Mouse (Mus musculus) retina, postnatal 7 days (tissue): ENCODE data around the gene Rph3al.

ENCODE experiments used
- DNase-seq: peaks from one replicate; pipeline ENCODE4 v3.0.0-alpha.2; 2012; ENCODE audit warnings: low read depth, low spot score

Gene Rph3al

DNA sequence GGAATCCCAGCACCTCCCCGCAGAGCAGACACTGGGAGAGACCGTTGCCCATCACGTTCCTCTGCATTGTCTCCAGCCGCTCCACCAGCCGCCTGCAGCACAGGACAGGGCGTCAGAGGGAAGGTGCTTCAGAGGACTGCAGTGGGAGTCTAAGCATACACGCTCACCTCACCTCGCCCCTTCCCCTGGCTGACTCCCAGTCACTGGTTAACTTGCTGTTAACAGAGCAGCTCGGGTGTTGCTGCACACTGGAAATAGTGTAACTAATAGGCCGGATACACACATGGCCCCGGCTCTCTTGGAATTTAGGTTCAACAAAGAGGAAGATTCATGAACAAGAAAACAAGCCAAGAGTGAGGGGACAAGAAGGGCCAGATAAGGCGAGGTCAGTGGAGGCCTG lies 31.7 kb downstream of the Rph3al start:
- no peak for DNase-seq

DNA sequence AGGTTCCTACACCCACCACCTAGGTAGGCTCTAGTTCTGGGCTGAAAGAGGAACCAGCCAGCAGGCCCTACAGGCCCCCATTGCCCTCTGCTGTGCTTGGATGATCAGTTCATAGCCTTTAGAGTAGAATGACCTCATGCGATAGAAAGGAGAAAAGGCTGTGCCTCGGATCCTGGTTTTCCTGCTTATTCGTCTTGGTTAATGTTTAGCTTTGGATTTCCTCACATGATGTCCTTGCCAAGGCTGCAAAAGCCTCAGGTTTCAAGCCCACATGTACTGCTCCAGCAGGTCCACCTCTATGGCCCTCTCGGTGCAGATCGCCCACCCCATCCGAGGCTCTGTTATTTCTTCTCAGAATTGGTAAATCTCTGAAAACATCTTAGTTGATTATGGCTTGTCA lies 33.2 kb downstream of the Rph3al start:
- DNase-seq, result no peak

DNA sequence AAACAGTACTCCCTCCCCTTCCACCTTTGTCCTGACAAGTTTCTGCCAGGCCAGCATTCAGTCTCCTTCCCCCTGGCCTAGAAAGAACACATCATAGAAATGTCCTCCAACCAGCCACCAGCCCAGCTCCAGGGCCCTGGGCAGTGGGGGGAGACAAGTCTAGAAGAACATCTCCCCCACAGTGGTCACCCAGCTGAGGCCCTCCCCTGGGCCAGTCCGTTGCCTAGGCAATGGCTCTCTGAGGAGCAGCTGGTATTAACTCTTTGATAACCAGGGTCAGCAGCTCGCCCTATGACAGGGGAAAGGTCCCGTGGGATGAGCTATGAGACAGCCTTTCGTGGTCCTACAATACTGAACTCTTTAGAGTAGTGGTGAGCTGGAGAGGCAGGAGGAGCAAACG lies 33.7 kb downstream of the Rph3al start:
- DNase-seq, result no peak

DNA sequence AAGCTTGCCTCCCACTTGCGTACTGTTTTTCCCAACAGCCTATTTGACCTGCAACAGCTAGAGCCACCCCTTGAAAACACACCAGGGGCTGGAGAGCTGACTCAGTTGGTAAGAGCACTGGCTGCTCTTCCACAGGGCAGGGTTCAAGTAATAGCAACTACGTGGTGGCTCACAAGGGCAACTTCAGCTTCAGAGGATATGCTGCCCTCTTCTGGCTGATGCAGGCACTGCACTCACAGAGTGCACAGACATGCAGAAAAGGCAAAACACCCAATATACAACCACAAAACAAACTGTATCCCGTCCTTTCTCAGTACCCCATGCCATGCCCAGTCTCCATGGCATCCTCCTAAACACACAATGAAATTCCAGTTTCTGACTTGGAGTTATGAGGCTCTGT lies 34.7 kb downstream of the Rph3al start:
- DNase-seq, result peak; percentile 29

DNA sequence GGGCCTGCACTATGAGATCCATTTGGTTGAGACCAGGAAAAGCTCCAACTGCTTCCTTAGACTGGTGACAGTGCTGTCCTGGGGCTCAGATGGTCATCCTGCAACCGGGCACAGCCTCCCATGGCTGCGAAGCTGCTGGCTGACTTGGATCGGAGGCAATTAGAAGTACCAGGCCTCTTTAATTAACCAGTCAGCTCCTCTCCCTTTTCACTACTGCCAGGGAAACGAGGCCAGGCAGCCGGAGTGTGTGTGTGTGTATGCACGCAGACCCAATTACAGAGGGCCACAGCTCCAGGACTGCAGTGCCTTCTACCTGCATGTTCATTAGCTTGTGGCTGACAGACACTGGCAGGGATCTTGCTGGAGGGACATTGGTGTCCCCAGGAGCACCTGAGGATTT lies 36.9 kb downstream of the Rph3al start:
- no peak for DNase-seq

DNA sequence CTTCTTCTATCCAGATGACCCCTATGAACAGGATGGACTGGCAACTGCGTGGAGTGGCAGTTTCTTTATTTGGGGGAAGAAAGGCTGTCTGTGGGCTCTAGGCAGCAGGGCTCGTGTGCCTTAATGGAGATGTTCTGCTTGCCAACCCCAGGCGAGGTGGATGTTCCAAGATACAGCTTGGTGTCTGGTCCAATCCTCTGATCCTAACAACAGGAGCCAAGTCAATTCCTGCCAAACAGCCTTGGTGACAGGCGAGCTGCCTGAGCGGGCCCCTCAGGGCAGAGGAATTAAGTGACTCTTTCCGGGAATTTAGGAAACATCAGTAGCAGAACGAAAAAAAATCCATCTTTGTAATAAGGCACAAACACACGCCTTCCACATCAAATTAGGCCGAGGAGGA lies 38.6 kb downstream of the Rph3al start:
- DNase-seq, result no peak

DNA sequence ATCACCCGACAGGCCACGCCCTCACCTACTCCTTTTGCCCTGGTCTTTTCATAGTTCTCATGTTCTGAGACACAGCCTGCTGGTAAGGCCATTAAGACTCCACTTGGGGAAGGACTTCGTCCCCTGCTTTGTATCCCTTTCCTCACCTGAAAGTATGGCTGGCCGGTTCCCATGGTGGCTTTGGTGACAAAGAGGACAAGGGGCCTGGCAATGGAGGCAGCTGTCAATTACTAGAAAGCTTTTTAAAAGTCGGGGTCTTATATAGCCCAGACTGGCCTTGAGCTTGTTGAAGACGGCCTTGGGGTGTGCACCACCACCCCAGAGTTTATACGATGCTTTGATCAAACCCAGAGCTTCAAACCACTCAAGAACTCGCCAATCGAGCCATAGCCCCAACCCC lies 39.7 kb downstream of the Rph3al start:
- no peak for DNase-seq

DNA sequence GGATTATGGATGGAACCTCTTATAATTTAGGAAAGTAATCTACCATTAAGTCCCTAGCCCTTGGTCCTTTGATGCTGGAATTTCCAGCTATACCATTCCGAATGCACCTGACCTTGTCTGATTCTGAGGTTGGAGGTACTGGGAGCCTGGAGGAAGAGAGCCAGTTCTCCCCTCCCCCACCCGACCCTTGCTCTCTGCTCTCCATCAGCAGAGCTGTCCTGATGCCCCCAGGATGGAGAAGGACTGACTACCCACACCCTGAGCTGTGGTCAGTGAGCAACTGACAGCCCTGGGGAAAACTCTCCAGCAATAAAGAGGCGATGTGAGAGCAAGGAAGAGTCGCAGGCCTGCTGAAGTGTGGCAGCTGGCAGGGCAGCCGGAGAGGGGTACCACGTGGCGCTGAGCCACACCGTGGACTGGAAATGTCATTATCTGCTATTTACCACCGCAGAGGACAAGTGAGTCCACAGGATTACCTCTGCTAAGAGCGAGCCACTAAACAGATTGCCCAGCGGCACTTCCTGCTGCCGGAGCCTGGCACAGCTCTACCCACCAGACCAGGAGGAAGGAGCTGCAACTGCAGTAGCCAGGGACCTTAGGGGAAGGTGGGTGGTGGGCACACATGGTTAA lies 43.3 kb downstream of the Rph3al start:
- DNase-seq, result peak; percentile 30

DNA sequence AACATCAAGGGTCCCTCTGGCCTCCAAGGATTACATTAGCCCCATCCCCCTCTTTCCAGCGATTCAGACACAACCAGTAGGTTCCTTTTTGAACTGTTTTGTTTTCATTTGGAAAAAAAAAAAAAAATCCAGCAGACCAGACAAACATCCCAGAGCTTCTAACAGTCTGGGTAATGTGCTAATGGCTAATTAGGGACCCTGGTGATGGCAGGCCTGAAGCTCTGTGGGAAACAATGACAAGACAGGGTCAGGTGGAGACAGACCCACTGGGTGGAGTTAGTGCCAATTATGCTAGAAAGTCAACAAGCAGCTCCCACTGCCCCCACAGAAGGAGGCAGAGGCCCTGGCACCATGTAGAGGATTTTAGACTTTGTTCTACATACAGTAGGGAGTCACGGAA lies 44.3 kb downstream of the Rph3al start:
- no peak for DNase-seq

DNA sequence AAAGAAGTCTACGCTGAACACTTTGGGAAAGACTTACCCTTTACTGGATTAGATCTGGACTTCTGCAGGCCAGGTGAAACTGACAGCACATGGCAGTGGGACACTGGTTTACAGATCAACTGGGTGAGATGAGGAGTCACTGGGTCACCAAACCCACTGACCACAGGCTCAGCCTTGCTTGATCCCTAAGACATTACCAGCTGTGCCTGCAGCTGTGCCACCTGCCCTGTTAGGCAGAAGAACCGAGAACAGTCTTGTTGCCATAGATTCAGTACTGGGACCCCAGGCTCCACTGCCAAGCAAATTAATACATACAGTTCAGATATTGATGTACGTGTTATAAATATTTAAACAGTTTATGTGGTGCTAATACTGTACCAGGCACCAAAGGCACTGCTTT lies 50.9 kb downstream of the Rph3al start:
- DNase-seq, result no peak

DNA sequence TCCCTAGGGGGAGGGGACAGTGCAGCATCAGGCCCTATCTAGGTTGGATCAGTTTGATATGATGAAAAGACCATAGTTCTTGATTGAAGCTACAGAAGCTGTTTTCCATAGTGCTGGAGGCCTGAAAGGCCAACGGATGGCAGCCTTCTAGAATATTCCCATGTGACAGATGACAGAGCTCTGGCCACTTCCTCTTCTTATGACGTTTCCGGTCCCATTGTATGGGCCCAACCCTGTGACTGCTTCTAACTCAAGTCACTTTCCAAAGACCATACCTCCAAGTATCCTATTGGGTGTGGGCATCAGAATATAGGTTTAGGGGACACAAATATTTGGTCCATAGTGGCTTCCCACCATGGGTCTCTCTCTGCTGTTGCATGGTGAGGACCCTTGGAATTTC lies 57.0 kb downstream of the Rph3al start:
- no peak for DNase-seq

DNA sequence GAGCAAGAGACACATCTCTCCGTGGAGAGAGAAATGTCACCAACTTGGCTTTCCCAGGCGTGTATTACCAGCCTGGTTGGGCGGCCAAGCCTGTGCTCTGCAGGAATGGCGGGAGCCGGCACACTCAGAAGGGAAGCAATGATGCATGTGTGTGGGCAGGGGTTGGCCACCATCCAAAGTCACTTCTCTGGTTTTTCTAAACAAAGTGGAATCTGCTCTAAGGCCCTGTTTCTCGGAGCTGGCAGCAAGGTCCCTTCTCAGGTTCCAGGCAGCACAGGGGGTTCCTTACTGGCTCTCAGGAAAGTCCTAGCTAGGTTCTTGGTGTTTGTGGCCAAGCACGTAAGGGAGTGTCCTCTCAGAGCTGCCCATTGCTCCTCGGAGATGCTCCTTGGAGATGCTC lies 58.2 kb downstream of the Rph3al start:
- DNase-seq, result no peak

DNA sequence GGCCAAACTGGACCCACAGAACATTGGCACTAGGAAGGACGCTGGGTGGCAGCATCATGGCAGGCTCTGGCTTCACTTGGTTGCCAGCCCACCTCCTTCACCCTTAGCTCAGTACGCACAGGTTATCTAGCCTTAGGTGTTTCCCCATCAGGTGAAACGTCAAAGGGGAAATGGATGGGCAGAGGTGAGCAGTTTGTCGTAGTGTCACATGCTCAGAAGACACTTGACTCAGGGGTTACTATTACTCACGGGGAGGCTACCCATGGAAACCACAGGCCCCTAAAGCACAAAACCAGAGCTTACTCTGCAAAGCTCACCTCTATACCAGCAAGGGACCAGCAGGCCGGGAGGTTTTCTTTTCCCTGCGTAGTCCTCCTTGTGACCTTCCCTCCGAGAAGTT lies 59.8 kb downstream of the Rph3al start:
- no peak for DNase-seq

DNA sequence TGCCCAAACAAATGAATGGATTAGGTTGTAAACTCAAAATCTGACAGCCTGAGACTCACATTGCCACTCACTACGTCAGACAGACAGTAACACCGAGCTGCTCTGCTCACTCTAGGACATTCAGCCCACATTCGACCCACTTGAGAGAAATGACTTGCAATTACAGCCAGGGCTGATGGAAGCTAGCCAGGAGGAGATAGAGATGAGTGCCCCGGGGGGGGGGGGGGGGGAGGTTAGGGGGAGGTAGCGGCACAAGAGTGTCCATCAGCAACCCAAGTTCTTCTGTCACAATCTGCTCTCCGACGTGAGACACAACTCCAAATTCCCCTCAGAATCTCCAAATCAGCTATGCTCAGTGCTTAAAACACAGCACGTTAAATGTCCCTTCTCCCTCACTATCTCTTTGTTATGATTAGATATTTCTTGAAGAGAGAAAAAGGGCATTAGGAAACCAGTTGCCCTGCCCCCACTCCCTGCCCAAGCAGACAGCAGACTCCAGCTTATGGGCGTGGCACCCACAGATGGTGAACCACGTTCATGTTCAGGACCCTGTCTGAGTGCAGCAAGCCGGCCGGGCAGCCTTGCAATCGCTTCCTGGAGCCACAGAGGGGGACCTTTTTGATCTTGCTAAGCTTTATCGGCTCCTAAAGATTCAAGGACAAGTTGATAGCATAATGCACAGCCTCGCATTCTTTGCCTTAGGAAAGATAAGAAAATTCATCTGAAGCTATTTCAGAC lies 62.0 kb downstream of the Rph3al start:
- DNase-seq, result no peak

DNA sequence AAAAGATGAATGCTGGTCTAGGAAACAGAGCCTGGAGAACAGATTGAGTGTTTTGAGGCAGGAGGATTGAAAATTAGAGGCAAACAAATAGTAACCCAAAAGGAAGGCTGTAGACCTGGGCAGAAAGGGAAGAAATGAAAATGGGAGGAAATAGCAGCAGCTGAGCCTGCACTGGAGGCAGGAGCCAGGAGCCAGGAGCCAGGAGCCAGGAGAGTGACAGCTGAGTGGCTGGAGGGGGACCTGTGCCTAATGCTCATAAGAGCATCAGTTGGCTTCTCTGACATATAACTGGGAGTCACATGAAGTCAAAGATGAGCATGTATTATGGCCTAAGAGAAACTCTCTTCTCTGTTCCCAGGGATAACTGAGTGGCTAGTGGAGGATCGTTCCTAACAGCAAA lies 66.5 kb downstream of the Rph3al start:
- no peak for DNase-seq

DNA sequence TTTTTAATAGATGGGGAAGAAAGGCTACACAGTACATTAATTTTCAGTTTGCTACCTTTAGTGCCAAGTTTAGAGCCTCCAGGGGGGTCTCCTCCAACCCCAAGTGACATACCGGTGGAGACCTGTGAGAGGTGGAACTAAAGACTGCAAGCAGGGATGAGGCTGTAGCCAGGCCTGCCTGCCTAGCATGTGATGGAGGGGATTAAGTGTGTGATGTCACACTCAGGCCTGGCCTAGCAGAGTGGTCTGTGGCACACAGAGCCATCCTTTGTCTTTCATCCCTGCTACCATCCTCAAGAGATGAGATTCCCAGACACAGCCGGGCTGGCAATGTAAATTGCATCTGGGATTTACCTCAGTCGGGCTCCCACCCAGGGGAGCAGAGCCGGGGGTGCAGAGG lies 67.3 kb downstream of the Rph3al start:
- DNase-seq, result no peak

DNA sequence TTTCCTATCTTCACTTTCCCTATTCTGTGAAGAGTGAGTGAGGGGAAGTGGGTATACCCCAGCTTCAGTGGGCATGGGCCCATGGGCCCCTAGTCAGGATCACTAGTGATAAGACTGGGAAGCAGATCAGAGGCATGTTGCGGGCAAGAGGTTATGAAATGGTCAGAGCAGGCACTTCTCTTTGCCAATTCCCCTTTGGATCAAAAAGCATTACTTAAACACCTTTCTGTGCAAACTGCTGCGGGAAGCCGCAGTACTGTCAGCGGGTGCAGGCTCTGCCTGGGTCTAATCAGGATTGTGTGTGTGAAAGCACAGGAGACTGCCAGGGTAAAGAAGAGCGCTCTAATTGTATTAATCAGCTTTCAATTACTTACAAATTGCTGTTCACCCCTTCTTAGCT lies 67.8 kb downstream of the Rph3al start:
- no peak for DNase-seq

DNA sequence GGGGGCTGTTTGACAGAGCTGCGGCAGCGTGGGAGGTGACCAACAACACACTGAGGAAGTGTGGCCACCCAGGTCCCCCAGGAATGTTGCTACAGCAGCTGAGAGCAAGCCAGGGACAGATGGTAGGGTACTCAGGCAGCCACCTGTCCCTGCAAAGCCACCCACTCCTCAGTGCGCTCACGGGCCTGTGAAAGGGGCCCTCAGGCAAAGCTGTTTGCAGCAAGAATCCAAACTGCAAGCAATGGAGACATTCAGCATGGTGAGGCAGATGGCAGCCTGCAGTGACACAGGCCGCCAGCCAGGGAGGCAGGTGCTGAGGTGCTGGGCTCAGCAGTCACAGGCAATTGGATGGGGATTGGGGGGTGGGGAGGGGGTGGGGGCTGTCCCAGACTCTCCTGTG lies 68.3 kb downstream of the Rph3al start:
- no peak for DNase-seq

DNA sequence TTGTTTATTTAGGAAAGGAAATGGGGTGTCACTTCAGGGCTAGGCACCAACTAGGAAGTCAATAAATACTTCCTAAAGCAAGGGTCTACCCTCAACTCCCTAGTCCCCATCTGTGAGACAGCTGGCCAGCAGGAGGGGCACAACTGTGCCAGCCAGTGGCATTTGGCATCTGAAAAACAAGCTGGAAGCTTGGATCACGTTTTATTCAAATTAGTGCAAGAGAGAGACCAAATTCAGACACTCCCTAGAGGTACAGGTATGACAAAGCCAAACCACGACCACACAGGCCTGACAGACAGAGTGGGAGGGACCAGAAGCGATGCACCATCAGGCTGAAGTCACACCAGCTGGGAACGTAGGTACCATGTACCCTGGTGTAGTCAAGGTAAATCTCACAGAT lies 71.4 kb downstream of the Rph3al start:
- DNase-seq, result no peak

DNA sequence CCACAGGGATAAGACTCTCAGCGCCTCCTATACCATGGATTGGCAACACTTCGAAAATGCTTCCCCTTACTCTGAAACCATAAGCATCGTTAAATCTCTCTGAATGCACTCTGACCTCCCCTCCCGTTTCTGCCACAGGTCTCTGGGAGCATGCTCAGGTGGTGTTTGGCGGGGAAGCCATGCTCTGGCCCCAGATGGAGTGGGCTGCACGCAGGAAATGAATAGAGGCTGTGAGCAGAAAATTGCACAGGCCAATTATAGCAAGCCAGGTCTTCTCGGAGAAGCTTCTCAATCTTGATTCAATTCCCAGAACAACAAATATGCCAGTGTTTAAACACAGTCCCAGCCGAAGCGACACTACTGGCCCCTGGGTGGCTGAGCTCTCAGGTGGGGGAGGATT lies 72.4 kb downstream of the Rph3al start:
- no peak for DNase-seq

DNA sequence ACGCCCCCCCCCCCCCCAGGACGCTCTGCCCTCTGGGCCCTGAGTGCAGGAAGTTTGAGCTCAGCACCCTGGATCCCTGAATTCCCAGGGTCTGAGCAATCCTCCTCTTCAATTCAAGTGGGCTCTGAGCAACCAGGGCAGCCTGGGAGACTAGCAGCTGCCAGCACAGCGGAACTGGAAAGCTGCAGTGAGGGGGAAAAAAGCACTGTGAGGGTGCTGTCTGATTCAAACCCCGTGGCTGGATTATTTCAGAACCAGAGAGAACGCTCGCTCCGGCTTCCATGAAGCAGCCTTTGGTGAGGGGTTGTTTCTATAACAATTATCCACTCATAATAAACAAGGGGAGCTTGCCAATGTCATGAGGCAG lies 73.0 kb downstream of the Rph3al start:
- no peak for DNase-seq

DNA sequence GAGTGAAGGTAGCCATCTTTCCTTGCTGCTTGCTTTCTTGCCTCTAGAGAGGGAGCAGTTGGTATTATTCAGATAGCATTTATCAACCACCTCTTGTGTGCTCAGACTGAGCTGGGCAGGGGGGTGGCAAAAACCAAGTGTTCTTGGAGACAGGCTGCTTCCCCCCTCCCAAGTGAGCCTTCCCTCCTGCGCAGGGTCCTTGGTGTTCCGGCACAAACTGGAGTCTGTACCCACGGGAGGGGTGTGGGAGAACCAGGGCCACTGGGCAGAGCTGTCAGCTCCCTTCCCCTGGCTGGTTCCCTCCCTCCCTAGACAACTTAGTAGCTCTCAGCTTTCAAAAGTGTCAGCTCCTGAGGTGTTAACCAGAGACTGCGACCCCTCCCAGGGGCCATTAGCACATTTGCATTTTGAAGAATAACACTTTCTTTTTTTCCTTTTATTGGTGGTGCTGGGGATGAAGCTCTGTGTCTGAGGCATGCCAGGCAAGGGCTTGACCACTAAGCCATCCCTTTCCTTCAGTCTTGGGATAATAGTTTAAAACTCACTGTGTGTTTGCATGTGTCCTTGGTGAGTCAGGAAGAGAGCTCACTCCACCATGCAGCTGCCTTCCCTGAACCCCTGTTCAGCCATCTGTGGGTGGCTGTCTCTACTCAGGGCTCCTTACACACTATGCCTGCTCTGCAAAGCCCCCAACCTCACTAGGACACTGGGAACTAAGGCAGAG lies 73.5 kb downstream of the Rph3al start:
- DNase-seq, result no peak

DNA sequence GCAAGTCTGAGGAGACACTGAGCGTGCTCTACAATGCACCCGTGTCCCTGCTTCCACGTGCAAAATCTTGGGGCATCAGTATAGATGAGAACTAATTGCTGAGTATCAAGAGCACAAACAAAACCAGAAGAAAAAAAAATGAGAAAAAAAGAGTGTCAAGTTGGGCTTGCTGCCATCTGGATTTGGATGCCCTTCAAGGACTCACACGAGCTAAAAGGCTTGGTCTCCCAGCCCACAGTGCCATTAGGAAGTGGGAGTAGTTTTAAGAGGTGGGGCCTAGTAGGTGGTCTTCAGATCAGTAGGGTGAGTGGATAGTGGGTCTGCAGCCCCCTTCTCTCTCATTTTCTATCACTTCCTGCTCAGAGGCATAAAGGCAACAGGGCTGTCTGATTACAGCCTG lies 75.8 kb downstream of the Rph3al start:
- no peak for DNase-seq
